Mouse (Mus musculus): ENCODE data around the gene Mettl6. TPM values are rescaled to one million over a fixed set of nuclear protein-coding genes. Genes with fewer than 3 reads are reported as not detected.

Mettl6 gene
- 36.3 and 42.3 TPM in 2 replicates for polyA plus RNA-seq (2012; rRNA removed)

GRCm38 (mm10) chr14:31494975-31495455, at the start of gene Mettl6:
TSS of gene Mettl6 (minus strand) at chr14:31495040.

GRCm38 (mm10) chr14:31494349-31494974, 378 bp downstream of the Mettl6 start, which contains the start of gene Eaf1:
TSS of gene Eaf1 (plus strand) at chr14:31494399.

GRCm38 (mm10) chr14:31435930-31436693, 58.7 kb downstream of the Mettl6 start, which contains the start of gene Sh3bp5:
TSS of gene Sh3bp5 (minus strand) at chr14:31436078.

Other genes starting within 250 kb of the Mettl6 start
- 6.4 and 9.1 TPM in 2 replicates for gene Phf7, start 243.7 kb downstream of the Mettl6 start, polyA plus RNA-seq (2012; rRNA removed)
- gene Bap1, start 243.6 kb downstream of the Mettl6 start, polyA plus RNA-seq (2012; rRNA removed) = 111 and 112 TPM in 2 replicates
- gene Dnah1, start 171.1 kb downstream of the Mettl6 start, polyA plus RNA-seq (2012; rRNA removed) = 5.2 and 7.9 TPM in 2 replicates
- gene Capn7, start 158.4 kb downstream of the Mettl6 start, polyA plus RNA-seq (2012; rRNA removed) = 26.4 and 42.8 TPM in 2 replicates
- 46.0 and 69.5 TPM in 2 replicates for gene Sh3bp5, start 59.0 kb downstream of the Mettl6 start, polyA plus RNA-seq (2012; rRNA removed)
- 23.4 and 31.9 TPM in 2 replicates for gene Eaf1, start 641 bp downstream of the Mettl6 start, polyA plus RNA-seq (2012; rRNA removed)
- 0.08 and 0.57 TPM in 2 replicates for gene Colq, start 96.3 kb upstream of the Mettl6 start, polyA plus RNA-seq (2012; rRNA removed)
- 0.28 TPM in 1 of 2 replicates, not detected in the other for gene Gm49387, start 145.8 kb upstream of the Mettl6 start, polyA plus RNA-seq (2012; rRNA removed)
- gene Btd, start 146.0 kb upstream of the Mettl6 start, polyA plus RNA-seq (2012; rRNA removed) = 19.7 and 23.4 TPM in 2 replicates
- 8.0 and 15.7 TPM in 2 replicates for gene Hacl1, start 146.2 kb upstream of the Mettl6 start, polyA plus RNA-seq (2012; rRNA removed)

All from central nervous system, embryonic 11.5 days (tissue).